Mouse (Mus musculus): ENCODE data around the gene Renbp.

Renbp gene

DNA sequence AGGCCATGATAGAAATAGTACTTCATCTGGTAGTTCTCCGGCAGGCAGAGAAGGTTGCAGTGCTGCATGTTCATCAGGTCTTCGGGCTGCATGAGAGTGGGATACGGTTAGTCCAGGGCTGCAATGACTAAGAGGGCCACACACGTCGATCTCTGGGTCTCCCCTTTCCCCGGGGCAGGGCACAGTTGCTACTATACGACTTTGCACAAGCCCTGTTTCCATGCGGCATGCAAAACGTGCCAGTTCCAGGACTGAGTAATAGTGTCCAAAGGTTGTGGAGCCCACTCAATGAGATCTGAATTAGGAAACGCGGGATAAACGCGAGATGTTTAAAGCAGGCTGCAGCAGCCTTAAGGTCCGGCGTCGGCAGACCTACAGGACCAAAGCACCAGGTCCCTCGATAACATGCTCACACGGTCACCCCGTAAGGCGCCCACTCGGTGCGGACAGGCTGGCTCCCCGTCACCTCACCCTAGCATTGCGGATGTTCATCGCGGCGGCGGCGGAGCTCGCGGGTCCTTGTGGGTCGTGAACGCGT, 9.3 kb downstream of the Renbp start:
- no peak for DNase-seq (ENCODE audit: extremely low read depth, low read depth, low spot score)

DNA sequence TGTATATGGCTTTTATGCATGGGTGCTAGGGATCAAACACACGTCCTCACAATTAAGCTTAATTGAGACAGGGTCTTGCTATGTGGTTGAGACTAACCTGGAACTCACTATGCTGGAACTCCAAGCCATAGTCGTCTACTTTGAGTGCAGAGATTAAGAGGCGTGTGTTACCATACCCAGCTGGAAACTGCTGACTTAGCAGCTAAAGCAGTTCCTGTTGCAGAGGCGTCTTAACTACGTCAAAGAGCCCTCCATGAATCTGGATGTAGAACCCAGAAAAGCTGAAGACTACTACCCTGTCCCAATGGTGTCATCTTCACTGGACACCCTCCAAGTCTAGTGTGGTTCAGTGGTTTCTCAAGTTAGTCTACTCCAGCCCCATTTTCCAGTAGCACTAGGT, 12.0 kb downstream of the Renbp start:
- DNase-seq (ENCODE audit: extremely low read depth, low read depth, low spot score) = no peak

DNA sequence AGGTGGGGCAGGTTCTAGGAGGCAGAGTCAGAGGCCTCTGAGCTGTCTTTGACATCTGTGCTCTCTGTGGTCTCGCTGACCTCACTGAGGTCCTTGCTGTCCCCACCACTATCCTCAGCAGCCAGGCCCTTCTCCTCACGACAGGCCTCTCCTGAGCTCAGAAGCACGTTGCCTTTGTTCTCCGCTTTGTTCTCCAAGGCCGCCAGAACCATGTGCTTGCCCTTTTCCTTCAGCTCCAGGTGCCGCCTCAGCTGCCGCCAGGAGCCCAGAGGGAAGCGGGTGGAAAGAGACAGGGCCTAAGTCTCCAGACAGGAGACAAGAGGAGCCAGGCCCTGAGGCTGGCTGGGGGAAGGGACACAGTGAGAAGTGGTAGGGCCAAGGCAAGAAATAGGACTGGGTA, 13.7 kb downstream of the Renbp start:
- no peak for DNase-seq (ENCODE audit: extremely low read depth, low read depth, low spot score)

DNA sequence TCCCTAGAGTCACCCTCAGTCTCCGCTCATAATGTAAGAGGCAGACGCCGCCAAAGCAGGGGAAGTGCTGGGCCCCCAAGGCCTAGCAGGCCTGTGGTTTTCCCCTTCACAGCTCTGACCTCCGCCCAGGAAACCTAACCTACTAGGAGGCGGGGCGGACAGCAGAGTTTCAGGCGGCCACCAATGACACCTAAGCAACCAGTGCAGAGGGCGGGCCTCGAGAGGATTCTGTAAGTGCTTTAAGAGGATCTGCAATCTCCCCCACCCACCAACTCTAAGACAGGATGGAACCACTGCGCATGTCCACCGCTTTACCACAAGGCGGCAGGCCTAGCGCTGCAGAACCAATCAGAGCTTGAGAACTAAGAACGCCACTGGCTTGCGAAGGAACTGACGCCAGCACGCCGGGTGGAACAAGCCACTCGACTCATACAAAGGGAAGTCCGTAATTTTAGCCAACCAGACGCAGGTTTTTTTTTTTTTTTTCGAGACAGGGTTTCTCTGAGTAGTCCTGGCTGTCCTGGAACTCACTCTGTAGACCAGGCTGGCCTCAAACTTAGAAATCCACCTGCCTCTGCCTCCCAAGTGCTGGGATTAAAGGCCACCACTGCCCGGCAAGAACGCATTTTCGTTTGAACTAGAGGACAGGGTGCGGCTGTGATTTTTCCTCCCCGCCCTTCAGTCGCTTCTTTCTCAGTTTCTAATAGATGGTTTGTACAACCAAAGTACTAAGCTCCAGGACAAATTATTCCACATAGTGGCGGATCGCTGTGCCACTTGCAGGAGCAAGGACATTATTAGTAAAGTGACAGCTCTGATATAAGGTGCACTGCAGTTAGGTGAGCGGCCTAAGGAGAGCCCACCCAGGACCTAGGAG, 15.6 kb downstream of the Renbp start:
- DNase-seq (ENCODE audit: extremely low read depth, low read depth, low spot score) = peak; percentile 85

DNA sequence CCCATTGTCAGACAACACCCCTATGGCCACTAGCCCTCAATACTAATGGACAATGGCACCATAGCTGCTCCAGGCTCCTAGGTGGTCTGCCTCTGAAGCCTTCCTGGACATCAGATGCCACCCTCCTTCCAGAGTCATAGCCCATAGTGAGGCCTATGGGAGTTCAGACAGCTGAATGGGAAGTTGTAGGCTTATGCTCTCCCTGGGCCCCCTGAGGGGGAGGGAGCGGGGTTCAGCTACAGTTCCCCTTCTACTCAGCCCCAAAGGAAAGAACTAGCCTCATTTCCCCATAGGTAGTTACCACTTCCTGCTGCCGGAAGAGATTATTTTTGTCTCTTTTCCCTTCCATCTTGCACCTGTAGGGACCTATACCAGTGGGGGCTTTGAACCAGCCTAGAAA, 19.1 kb downstream of the Renbp start:
- no peak for DNase-seq (ENCODE audit: extremely low read depth, low read depth, low spot score)

DNA sequence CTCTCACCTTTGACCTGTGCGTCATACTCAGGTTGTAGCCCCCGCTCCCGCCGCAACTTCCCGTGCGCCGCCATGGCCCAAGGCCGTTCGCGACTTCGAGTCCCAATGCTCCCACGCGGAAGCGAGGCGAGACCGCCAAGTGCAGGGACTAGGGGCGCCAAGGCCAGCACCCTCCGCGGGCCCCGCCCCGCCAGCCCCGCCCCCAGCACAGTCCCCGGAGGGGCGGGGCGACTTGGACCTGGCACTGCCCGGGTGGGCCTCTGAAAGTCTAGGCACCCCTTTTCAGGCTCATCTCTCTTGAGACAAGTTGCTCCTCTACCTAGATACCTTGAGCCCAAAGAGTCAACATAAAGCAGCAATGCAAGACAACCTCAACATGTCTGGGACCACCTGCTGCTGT, 19.5 kb downstream of the Renbp start:
- no peak for DNase-seq (ENCODE audit: extremely low read depth, low read depth, low spot score)

DNA sequence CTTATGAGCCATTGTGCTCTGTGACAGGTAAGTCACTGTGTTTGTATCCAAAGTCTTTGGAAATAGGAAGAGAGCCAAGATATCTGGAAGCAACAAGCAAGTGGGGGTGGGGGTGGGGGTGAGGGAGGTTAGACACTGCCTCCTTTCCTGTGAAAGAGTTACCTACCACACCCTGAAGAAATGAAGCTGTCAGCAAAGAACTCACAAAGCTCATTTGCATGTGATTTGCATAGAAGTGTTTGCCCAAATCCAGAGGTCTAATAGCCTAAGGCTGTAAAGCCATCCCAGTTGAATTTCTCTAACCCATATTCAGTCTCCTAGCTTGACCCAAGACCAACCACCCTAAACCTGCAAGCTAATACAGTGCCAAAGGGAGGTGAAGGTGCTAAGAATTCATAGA, 20.2 kb downstream of the Renbp start:
- DNase-seq (ENCODE audit: extremely low read depth, low read depth, low spot score) = no peak

DNA sequence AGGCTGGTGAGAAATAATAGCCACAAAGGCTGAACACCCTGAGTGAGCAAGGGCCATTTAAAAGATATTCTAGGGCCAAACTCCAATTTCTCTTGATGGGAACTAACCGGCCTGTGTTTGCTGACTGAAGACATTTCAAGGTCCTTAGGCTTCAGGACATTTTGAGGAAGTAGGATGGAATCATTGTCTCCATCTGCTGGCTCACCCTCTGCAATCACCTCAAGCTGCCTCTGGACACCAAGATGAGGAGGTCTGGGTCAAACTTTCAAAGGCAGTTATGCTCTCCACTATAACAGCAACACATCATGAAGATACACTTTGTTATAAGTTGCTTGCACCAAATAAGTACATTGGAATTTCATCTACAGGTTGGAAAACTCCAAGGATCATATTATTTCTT, 20.6 kb downstream of the Renbp start:
- no peak for DNase-seq (ENCODE audit: extremely low read depth, low read depth, low spot score)

DNA sequence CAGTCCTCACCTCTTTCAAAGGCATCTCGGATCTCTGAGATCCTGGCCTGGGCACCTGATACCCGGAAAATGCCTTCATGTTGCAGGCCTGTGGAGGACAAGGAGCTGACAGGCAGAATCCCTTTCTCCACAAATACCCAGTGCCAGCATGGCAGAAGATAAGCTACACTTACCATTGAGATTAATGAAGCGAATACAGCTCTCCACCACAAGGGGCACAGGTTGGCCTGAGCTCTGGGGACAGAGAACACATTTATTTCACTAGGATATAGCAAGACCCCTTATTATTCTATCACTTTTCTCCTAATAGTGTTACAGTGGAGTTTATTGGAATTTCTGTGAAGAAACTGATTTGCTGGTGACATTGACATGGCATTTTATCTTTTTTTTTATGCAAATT, 32.7 kb downstream of the Renbp start:
- DNase-seq (ENCODE audit: extremely low read depth, low read depth, low spot score) = no peak

DNA sequence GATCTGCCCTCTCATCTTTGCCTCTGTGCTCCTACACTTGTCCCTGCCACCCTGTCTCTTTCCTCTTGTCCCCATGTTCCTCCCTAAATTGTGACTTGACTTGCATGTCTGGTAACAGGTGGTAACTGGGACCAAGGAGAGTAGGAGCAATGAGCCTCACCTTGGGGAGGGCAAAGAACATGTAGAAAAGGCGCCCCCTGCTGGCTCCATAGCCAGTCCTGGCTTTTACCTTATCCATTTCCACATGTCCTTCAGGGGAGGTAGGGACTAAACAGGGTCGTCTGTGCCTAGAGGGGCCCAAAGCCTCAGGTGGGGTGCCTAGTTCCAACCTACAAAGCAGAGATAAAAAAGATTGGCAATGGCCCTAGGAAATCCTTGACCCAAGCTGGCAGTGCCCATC, 34.9 kb downstream of the Renbp start, which contains the start of gene L1cam:
Gene L1cam (minus strand): TSS at position 387 of the 400 bp plus-strand sequence.
- DNase-seq (ENCODE audit: extremely low read depth, low read depth, low spot score) = no peak

DNA sequence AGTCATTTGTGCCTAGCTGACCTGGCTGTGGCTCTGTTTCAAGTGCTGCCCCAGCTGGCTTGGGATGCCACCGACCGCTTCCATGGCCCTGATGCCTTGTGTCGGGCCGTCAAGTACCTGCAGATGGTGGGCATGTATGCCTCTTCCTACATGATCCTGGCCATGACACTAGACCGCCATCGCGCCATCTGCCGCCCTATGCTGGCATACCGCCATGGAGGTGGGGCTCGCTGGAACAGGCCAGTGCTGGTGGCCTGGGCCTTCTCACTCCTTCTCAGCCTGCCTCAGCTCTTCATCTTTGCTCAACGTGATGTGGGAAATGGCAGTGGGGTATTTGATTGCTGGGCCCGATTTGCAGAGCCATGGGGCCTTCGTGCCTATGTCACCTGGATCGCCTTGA, 37.8 kb downstream of the Renbp start:
- DNase-seq (ENCODE audit: extremely low read depth, low read depth, low spot score) = no peak

DNA sequence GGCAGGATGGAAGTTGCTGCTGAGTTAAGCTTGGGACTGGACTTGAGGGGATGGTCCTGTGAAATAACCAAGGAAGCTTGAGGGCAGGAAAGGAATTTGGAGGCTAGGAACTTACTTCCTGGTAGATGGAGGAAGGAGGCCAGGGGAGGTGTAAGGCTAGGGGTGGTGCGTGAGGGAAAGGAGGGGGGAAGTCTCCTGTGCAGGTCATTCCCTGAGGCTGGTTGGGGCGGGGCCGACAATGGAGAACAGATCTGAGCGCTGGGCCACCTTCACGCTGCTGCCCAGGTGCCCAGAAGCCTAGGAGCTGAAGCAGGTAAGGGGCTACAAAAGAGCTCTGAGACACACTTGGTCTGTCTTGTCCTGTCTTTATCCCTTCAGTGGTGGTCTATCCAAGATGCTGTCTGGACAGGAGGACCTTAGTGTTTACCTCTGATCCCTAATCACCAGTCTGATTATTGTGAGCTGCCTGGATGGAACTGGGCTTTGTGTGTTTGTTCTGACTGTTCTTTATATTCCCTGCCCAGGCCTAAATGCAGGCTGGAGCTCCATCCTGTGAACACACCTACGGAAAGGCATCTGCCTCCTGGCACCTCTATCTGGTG, 39.0 kb downstream of the Renbp start, which contains the start of gene Avpr2:
Gene Avpr2 (plus strand): TSS at position 552 of the 602 bp plus-strand sequence.
- DNase-seq (ENCODE audit: extremely low read depth, low read depth, low spot score) = no peak

DNA sequence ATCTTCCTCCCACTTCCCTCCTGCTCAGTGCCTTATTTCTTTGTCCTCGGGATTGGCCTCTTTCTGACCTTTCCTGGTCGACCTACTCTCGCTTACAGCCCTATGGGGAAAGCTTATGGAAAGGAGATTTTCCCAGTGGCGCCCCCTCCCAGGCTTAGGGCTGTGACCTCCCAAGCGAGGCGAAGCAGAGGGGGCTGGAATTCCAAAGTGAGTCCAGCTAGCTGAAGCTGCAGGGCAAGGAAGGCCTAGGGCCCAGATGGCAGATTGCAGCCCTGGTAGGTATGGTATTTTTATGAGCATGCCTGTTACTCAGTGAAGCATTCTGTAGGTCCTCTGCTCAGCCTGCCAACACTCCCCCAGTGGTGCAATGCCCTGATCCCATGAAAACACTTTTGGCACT, 49.2 kb downstream of the Renbp start:
- DNase-seq (ENCODE audit: extremely low read depth, low read depth, low spot score) = no peak

DNA sequence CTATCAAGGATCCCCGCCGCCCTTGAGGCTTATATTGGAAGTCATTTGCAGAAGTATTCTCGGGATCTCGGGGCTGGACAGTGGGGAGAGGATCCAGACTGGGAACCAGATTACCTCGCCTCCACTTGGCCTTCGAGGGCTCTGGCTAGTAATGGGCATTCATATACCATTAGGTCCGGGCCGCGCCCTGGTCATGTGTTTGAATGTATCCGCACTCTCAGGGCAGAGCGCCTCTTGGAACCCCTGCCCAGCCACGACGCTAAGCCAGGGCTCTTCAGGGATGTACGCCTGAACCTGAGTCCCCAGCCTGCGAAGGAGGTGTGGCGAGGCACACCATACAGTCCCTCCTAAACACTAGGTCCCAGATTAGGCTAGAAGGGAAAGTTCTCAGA, 49.6 kb downstream of the Renbp start:
- no peak for DNase-seq (ENCODE audit: extremely low read depth, low read depth, low spot score)

DNA sequence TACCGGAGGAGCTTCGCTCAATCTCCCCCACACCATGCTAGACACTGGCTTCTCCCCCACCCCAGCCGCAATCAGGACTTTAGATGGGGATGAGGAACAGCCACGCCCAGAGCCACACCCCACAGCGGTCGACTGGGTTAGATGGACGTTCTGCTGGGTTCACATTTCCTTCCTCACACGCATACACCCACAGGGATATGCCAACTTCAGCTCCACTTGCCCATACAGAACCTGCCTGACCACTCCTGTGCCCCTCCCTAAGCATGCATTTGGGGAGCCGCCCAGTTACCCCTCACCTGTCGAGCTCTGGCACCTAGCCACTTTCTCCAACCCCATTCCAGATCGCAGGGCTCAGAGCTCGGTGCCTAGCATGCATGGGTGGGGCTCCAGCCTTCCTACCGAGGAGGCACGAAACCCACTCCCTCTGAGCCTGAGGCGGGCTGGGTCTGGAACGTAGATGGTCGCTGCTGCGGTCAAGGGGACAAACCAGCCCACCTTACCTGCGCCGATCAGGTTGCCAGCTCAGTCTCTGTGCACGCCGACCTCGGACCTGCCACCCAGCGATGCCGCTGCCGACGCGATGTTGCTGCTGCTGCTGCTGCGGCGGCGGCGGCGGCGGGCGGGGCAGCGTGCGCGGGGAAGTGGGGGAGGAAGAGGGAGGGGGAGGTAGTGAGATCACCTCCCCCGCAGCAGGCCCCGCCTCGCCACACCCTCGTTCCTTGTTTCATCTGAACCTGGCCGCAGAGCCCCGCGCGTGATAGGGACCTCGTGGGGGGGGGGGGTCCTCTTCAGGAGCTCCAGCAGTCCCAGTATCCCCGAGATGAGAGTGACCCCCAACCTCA, 50.2 kb downstream of the Renbp start:
- no peak for DNase-seq (ENCODE audit: extremely low read depth, low read depth, low spot score)

DNA sequence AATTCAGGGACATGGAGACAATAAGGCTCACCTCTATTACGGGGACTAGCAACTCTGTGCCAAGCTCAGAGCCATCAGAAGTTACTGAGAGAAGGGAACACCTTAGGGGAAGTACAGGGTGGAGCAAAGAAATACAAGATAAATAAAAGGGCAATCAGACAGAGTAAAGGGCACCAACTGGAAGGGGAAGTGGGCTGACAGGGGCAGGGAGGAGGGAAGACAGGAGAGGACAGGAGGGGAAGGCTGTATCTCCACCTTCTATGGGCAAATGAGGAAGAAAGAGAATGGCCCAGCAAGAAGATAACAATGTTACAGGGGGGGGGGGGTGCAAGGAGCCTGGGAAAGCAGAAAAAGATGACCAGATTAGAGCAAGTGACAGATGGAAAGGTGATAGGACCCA, 53.6 kb downstream of the Renbp start:
- no peak for DNase-seq (ENCODE audit: extremely low read depth, low read depth, low spot score)

DNA sequence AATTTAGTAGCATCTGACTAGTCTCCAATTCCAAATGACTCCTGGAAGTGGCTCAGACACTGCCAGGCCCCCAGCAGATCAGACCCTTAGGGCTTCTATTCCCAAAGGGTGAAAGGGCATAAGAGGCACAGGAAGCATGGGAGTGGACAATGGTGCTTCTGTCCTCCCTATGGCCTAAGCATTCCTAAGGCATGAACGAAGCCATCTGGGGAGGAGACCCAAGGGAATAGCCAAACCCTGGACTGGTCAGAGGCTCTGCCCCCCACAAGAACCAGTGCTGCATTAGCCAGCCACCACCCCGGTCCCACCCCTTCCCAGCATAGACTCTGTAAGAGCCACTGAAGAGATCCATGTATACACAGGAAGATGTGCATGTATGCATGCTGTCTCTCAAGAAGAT, 54.8 kb downstream of the Renbp start:
- DNase-seq (ENCODE audit: extremely low read depth, low read depth, low spot score) = no peak
